Mouse (Mus musculus): ENCODE results near the gene Prr29. TPM values are rescaled to one million over a fixed set of nuclear protein-coding genes. Genes with fewer than 3 reads are reported as not detected.
A peak's percentile ranks its signal among the peaks of the same experiment; 100 is the strongest.
"Not testable (repeated sequence)": the region's sequence is repeated elsewhere in the genome, so short reads cannot be mapped to it uniquely, and the experiment has no call there.

The Prr29 gene
- total RNA-seq (2021), result not detected
- long read RNA-seq, experiment 1, result 0 reads
- long read RNA-seq, experiment 2, result 0 reads

DNA sequence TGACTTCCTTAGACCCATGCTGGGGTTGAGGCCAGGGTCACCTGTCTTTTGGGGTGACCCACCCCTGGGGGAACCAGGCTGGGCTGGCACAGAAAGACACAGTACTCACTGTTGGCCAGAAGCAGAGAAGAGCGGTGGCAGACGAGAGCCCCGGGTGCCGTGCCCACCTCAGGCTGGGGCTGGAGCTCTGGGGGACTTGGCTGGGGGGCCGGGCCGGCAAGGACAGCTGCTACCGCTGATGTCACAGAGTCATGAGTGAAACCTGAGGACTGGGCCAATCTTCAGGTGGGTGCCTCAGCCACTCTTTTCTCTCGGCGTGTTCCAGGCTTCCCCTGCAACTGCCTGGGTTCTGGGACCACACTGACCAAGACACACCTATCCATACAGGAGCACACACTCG lies at the start of gene Prr29:
Gene Prr29, plus strand, starts transcription at position 107 of the 400 bp plus-strand sequence.
- DNase-seq (ENCODE audit: low spot score in 2 of 2), result no peak

DNA sequence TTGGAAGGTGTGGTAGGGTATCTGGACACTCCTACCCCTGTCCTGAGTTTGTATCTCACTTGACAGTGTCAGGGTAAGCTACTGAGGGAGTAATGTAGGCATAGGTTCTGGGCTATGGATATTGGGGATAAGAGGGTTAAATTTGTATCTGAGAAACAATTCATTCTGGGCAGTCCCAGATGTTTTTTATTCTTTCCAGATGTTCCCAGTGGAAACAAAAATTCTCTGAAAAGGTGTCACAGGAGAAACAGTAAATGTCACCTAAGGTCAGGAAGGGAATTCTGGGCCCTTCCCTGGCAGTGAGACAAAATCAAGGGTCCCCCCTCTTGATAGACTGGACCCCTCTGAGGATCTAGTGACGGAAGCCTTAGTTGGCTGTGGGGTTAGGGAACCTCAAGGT lies 48.9 kb upstream of the Prr29 start:
- DNase-seq (ENCODE audit: low spot score in 2 of 2), result no peak

DNA sequence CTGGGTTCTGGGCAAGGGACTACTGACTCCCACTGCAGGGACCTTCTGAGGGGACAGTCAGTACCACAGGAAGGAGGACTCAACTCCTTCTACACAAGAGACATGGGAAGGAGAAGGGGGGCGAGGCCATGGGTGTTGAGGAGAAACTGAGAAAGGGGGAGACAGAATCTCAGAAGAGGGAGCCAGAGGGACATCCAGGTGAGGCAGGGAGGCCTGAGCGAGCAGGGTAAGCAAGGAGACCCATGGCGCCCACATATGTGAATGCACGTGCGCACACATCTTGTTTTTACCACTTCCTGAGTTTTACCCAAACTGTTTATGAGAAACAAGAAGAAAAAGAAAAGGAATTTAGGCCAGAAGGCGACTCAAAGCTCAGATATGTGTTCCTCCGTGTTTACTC lies 47.5 kb upstream of the Prr29 start:
- no peak for DNase-seq (ENCODE audit: low spot score in 2 of 2)

DNA sequence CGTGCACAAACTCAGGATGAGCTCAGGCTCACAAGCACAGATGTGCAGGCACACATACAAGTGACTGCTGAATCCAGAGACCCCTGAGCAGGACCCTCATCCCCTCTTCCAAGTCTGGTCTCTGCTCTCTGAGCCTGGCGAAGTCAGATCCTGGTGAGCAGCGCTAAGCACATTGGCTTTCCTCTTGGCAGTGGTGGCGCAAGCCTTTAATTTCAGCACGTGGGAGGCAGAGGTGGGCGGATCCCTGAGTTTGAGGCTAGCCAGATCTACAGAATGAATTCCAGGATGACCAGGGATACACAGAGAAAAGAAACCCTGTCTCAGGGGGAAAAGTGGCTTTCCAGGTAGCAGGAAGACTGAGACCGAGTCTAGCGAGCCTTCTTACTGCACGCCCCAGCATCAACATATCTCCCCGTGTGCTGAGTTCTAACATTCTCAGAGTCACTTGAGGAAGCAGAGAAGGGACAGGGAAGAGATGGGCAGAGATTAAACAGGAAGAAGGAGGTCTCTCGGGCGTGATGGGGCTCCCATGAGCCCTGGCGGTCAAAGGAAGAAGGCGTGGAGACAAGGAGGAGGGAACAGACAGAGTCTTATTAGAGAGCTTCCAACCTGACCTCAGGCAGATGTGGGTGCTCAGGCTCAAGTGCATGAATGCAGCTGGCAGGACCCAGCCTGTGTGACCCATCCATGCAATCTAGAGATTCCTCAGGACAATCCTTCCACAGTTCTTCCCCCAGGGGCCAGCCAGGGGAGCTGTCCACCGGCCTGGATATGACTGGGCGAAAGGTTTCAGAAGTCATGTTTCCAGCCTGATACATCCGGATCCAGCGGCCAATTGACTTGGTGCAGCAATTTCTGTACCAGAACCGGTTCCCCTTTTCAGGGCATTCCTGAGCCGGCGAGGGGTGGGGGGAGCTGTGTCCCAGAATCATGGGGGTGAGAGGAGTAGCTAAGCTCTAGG lies 46.6 kb upstream of the Prr29 start:
- DNase-seq (ENCODE audit: low spot score in 2 of 2), result no peak

DNA sequence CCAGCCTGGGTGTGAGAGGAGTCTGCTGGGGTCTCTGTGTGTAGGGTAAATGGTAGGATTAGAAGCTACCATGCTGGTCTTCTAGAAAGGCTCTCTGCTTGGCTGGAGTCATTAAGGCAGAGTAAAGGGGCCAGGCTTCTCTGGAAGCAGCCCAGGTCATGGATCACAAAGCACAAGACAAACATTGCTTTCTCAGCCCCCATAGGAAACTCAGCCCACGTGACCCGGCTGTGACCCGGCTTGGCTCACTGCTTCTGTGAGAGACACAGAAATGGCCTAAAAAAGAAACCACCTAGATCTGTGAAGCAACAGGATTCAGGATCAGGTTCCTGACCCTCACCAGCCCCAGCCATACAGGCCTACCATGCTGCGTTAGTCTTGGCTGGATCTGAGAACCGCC lies 40.4 kb upstream of the Prr29 start:
- DNase-seq (ENCODE audit: low spot score in 2 of 2), result no peak

DNA sequence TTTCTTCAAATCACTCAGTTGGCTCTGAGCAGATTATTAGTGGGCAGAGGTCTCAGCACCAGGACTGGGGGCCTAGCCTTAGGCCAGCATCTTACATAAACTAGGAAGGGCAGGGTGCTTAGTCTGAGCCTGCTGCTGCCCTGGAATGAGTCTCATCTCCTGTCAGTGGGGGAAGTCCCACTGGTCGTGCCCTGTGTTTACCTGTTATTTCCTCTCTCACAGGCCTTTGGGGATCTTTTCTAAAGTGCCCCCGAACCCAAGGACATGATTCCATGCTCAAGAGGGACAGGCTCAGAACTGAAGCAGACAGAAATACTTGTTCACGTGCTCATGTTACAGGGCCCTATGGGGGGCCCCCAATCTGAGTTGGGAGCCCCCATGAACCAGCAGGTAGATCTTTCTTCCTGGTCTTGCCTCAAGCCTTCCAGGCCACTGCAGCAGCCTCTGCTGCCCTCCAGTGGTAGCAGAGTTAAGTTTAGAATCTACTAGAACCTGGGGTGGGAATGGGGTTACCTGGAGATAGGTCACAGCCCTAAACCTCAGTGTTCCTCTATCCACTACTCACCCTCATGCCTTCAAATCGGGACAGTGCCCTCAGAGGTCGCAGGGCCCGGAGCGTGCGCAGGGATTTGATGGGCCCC lies 39.6 kb upstream of the Prr29 start:
- peak in 1 of 2 experiments; percentile 35 for DNase-seq (ENCODE audit: low spot score in 2 of 2)

DNA sequence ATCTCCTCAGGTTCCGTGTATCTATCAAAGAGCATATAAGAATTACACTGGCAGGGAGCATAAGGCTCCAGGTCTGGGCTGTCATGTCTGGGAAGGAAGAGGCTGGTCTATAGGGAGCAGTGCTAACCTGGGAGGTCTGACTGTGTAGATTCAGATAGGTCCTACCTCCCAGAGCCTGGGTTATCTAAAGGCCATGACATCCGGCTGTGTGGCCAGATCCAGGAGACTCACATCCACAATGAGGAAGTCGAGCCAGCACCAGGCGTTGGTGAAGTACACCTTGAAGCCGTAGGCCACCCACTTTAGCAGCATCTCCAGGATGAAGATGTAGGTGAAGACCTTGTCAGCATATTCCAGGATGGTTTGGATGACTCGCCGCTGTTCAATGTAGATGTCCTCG lies 38.8 kb upstream of the Prr29 start:
- DNase-seq (ENCODE audit: low spot score in 2 of 2), result no peak

DNA sequence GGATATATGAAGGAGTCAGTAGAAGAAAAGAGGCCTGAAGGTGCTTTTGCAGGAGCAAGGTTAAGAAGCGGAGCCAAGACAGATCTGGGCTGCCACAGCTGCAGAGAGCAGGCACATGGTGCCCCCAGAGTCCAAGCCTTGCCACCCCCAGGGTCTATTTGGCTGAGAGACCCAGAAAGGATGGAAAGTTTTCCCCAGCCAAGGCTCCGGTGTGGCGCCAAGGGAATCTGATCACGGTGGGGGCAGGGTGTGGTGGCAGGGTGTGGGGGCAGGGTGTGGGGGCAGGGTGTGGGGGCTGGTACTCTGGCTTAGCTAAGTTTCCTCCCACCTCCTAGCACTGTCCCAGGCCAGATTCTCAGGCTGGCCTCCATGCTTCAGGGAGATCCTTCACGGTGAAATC lies 36.8 kb upstream of the Prr29 start:
- DNase-seq (ENCODE audit: low spot score in 2 of 2), result no peak

DNA sequence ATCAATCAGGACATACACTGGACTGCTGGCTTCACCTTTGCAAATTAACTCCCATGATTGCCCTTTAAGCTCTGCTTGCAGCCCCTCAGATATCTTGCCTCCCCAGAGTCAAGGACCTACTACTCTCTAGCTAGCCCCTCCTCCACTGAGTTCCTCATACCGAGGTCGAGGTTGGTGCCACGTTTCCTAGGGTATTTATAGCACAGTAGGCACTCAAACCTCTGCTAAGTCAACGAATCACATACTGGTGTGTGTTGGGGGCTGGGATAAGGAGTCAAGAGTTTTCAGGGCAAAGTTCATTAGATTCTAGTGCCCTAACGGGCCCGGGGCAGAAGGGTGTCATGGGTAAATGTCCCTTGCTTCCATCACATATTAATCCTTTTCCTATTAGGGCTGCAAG lies 36.1 kb upstream of the Prr29 start:
- no peak for DNase-seq (ENCODE audit: low spot score in 2 of 2)

DNA sequence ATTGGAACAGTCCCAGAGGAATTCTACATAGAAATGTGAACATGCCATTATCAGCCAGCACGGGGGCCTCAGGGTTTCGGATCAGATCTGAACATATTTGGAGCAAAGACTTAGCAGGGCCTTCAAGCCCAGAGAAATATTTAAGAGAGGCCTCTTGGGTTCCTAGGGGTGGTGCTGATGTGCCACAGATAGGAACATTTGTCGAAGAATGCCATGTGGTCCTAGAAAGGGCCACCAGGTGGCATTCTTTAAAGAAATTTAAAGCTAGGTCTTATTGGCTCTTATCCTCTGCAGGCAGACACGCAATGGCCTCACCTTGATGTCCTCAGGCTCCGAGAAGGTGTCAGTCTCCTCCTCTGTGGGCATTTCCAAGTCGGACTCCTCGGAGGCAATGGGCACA lies 35.6 kb upstream of the Prr29 start:
- no peak for DNase-seq (ENCODE audit: low spot score in 2 of 2)

DNA sequence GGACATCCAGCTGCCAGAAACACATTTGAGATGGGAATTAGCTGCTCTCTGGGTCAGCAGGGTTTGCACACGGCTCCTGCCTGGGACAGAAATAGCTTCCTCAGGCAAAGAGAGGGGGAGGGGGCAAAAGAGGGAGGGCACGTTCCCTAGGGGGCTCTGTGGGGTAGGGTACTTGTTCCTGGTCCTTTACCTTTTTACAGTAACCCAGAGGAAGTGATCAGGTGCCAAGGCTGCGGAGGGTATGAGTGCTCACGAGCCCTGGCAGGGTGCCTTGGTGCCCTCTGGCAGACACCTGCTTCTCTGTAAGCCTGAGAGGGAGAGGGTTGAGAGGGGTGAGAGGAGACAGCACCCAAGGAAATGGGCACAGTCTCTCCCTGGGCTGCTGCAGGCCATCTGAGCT lies 32.8 kb upstream of the Prr29 start:
- DNase-seq (ENCODE audit: low spot score in 2 of 2), result no peak

DNA sequence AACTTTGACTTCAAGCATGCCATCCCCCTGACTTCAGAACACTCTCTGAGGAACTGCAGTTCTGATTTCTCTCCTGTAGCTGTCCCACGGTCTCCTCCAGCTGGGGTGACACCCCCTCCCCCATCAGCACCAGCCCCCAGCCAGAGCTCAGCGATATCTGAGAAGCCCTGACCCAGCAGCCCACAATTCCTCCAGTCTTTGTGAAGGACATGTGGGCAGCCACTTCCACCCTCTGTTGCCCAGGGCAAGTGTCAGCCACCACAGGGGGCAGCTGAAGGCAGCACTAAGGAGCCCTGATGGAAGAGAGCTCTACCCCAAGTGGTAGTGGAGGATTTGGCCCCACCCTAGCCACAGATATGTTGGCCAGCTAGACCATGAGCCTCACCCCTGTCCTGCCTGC lies 31.2 kb upstream of the Prr29 start:
- DNase-seq (ENCODE audit: low spot score in 2 of 2), result no peak

DNA sequence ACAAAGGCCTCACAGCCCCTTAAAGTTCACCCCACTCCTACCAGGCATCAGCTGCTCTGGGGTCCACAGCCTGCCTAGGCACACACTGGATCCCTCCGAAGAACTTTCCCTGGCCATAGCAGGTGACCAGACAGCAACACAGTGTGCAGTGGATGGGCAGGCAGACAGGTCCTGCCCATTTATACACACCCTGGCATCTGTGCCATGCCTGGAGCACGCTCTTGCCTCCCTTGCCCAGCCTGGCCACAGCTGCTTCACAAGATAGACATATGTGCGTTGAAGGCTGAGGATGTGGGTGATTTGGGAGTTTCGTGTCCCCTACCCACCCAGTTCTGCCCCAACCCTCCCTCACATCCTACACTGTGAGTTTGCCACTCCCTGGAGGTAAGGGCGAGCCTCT lies 27.2 kb upstream of the Prr29 start:
- no peak for DNase-seq (ENCODE audit: low spot score in 2 of 2)

DNA sequence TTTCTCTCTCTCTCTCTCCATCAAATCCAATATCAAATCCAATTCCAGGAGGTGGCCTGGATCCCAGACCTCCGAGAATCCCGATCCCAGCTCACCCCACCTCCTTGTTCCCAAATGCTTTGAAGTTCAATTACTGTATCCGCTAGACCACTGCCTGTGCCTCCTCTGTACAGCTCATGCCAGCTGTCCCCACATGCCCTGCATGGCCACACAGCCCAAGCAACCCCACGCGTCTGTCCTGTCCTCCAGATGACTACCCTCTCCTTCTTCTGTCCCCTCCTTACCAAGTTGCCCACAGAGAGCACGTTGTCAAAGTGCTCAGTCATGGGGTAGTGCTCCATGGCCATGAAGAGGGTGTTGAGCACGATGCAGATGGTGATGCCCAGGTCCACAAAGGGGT lies 26.4 kb upstream of the Prr29 start:
- no peak for DNase-seq (ENCODE audit: low spot score in 2 of 2)

DNA sequence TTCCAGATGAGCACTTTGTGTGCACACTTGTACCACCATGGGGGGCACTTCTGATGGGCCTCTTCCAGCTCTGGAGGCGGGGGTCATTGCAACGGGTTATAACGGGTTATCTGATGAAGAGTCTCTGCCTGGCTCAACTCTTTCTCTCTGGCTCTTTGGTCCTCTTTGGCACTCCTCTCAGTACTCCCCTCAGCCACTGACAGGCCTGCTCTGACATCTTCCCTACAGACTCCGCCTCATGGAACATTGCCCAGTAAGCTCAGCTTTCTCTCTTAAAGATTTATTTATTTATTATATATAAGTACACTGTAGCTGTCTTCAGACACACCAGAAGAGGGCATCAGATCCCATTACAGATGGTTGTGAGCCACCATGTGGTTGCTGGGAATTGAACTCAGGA lies 25.9 kb upstream of the Prr29 start:
- DNase-seq (ENCODE audit: low spot score in 2 of 2), result not testable (repeated sequence)

DNA sequence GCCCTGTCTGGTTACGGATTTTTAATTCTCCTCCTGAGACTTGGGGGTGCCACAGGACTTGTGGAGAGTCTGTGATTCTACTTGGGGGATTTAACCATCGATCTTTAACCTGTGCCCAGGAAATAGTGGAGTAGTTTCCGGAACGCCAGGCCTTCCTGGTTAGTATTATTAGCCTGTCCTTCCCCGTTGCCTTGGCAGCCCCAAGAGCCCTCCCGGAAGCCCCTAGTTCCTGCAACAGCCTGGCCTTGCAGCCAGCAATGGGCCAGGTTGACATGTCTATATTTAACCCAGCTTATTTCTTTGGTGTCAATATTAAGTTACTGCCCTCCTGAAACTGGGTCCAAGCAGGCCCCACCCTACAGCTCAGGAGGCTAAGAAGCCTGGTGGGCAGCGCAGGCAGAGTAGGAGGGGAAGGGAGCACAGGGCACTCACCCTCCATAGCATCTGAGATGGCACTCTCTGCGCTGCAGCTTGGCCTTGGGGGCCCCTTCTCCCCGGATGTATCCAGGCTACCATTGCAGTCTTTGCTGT lies 24.2 kb upstream of the Prr29 start:
- no peak for DNase-seq (ENCODE audit: low spot score in 2 of 2)

DNA sequence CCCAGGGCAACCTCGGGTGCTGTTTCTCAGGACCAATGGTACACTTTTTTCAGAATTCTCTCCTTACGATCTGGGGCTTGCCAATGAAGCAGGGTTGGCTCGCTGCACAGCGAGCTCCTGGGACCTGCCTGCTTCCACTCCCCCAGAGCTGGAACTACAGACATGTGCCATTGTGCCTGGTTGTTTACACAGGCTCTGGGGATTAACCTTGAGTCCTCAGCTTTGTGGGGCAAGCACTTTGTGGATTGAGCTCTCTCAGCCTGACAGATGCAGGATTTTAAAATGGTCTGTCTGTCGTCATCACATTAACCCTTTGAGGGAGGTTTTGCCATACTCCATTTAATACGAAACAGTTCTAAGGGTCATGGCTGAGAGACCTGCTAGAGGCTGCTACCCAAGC lies 20.4 kb upstream of the Prr29 start:
- no peak for DNase-seq (ENCODE audit: low spot score in 2 of 2)

DNA sequence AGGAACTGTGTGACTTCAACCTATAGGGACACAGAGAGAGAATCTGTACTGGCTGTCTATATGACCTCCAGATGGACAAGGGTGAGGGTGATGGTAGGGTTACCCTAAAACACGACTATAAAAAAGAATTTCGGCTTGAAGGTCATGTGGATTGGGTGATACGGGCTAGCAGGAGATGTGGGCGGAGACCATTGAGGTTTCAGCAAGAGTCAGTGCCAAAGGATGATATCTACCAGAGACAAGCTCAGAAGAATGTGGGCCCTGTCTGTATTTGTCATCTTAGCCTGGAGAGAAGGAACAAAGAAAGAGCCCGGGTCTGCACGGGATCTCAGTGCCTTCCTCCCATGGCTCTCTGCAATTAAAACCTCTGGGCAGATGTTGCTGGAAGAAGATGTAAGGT lies 15.5 kb upstream of the Prr29 start:
- no peak for DNase-seq (ENCODE audit: low spot score in 2 of 2)

DNA sequence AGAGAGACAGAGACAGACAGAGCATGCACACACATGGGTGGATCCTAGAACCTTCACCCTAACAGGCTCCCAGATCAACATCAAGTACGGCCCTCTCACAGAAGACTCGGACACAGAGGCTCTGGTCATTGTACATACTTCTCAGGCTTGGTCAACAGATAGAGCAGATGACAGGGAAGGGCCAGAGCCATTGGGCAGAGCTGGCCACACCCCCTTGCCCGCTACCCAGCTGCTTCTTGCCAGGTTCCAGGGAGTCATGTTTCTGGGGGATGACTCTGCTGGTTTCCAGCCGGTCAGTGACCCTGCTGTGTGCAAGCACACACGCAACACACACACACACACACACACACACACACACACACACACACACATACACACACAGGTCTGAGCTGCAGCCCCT lies 14.4 kb upstream of the Prr29 start:
- no peak for DNase-seq (ENCODE audit: low spot score in 2 of 2)

DNA sequence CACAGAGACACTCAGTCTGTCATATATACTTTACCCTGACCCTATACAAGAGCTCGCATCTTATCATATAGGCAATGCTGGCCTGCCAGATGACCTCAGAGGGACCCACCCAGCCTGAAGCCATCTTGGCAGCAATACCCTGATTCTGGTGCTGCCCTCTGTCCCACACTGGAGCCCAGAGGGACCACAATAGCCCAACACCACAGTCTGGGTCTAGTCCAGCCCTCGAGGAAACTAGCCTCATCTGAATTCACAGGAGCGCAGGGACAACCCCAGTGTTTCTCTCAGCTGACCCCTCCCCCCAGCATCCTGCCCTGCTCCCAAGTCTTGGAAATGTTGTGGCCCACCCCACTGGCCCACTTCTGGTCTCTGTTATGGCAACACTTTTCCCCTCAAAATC lies 14.0 kb upstream of the Prr29 start:
- no peak for DNase-seq (ENCODE audit: low spot score in 2 of 2)

DNA sequence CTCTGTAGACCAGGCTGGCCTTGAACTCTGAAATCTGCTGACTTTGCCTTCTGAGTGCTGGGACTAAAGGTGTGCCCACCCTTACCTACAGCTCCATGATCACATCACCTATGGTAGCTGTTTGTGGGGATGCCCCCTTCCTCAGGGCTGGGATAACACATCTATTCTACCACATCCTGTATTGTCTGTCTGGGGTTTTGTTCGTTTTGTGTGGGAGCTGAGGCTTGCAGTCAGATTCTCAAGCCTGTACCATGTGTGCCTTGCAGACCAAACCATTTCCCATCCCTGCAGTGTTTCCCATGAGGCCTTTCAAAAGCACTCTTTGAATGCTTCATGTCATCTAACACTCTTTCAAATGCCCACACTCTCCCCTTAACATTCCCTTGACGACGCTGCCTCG lies 13.3 kb upstream of the Prr29 start:
- DNase-seq (ENCODE audit: low spot score in 2 of 2), result no peak

DNA sequence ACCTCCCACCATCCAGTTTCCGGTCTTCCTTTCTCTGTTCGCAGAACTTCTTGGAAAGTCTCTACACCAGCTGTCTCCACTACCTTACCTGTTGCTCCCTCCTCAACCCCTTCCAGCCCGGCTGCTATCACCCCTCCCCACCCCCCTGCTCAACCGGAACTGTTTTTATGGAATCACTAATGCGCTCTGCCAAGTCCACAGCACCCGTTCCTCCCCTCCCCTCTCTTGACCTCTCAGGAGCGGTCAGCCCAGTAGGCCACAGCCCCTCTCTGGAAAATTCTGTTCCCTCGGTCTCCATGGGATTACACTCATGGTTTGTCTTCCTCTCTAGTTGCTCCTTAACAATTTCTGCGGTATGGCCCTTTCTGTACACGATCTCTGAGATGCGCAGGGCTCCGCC lies 12.1 kb upstream of the Prr29 start, which contains the start of gene Scn4a:
Gene Scn4a, minus strand, starts transcription at position 101 of the 400 bp plus-strand sequence.
- DNase-seq (ENCODE audit: low spot score in 2 of 2), result no peak
